Mouse (Mus musculus) midbrain, embryonic 11.5 days (tissue): ENCODE measurements around the gene Plekhb1. TPM values are rescaled to one million over a fixed set of nuclear protein-coding genes. Genes with fewer than 3 reads are reported as not detected.

Experiments
- ATAC-seq: fragments of 200-750 bp; cut with Nextera tagmentation; 2 replicates; pipeline ENCODE4 v1.8.0; 2017; ENCODE audit warnings: moderate TSS enrichment, moderate library complexity; ENCODE audit not compliant: low FRiP score
- DNase-seq: peaks from one replicate; pipeline ENCODE4 v3.0.0; 2015; ENCODE audit warnings: low spot score; ENCODE audit errors: missing footprints
- H3K27ac ChIP-seq: fragments of 300-500 bp; sonication (generic); 2 replicates; pipeline ENCODE4 v1.5.1; 2014; ENCODE audit warnings: low read depth, low read length
- H3K27me3 ChIP-seq: fragments of 300-500 bp; sonication (generic); 2 replicates; pipeline ENCODE4 v1.6.1; 2014; ENCODE audit warnings: mild to moderate bottlenecking, low read length, moderate library complexity, mixed read lengths; ENCODE audit not compliant: control insufficient read depth, insufficient read depth
- H3K36me3 ChIP-seq: fragments of 300-500 bp; sonication (generic); 2 replicates; pipeline ENCODE4 v1.6.1; 2014; ENCODE audit warnings: mild to moderate bottlenecking, low read length, moderate library complexity, mixed read lengths; ENCODE audit not compliant: control insufficient read depth, insufficient read depth
- H3K4me1 ChIP-seq: fragments of 300-500 bp; sonication (generic); 2 replicates; pipeline ENCODE4 v1.6.1; 2014; ENCODE audit warnings: low read length; ENCODE audit not compliant: control insufficient read depth, insufficient read depth
- H3K4me2 ChIP-seq: fragments of 300-500 bp; sonication (generic); 2 replicates; pipeline ENCODE4 v1.6.1; 2014; ENCODE audit warnings: mild to moderate bottlenecking, moderate library complexity
- H3K4me3 ChIP-seq: fragments of 300-500 bp; sonication (generic); 2 replicates; pipeline ENCODE4 v1.5.1; 2014; ENCODE audit warnings: low read depth, low read length
- H3K9ac ChIP-seq: fragments of 300-500 bp; sonication (generic); 2 replicates; pipeline ENCODE4 v1.6.1; 2014; ENCODE audit warnings: low read length
- H3K9me3 ChIP-seq: fragments of 300-500 bp; sonication (generic); 2 replicates; pipeline ENCODE4 v1.6.1; 2016; ENCODE audit warnings: low read length; ENCODE audit not compliant: control insufficient read depth
- WGBS: fragments of 180-500 bp; shearing (Covaris S2); extraction: QIAGEN DNeasy Blood & Tissue Kit; methylation state at CpG from one replicate; pipeline ENCODE4 v1.1.7; 2014; 5-methylcytosine and 5-hydroxymethylcytosine counted together
- polyA plus RNA-seq: library from polyadenylated mRNA; unstranded; fragments of >200 nt; fragmentation: Nextera tagmentation; extraction: Ambion mirVana; gene quantifications from 2 replicates; pipeline ENCODE4 v1.2.1, GENCODE M21; 2014

Plekhb1 gene
- polyA plus RNA-seq, 1 experiment from 2014 or later = 4.3 TPM

DNA sequence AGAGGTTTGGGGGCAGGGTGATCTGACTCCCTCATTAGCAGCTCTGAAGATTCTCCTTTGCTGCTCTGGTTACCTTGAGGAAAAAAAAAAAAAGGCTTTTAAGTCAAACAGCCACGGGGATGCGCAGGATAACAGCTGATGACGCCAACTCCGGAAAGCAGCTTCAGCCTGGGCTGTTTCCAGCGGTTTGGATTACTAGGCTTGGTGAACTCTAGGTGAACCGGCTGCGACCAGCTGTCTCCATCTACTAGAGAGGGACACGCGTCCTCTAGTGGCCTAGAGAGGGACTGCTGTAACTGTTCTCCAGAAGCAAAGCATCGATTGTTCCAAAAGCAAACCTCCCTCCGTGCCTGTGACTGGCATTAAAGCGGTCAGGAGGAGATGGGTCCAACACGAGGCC is 976 bp upstream of the Plekhb1 start:
- DNase-seq (peak; percentile 99), ATAC-seq (peak; percentile 87)
- WGBS = 4% methylated on average over 13 of the region's 13 CpGs
- Histone ChIP-seq H3K36me3 (no peaks in the 10 kb centered on the region), H3K27me3 (no peaks in the 10 kb centered on the region), H3K9ac (peak overlapping the region; percentile 41; the same call in 1 of the 2 replicates), H3K4me1 (peaks cover 13% of the 10 kb centered on the region), H3K4me2 (peak overlapping the region; percentile 26; the same call in 1 of the 2 replicates), H3K27ac (no peak overlapping the region), H3K9me3 (no peaks in the 10 kb centered on the region), H3K4me3 (no peak overlapping the region)

- no peaks in the 10 kb centered on the region for H3K27me3 ChIP-seq
- no peak overlapping the region for H3K4me2 ChIP-seq
- peaks cover 13% of the 10 kb centered on the region for H3K4me1 ChIP-seq
- whole genome bisulfite sequencing = 85% methylated on average over 7 of the region's 7 CpGs
- H3K4me3 ChIP-seq = no peak overlapping the region
- no peaks in the 10 kb centered on the region for H3K36me3 ChIP-seq
- peak; percentile 60 for DNase-seq
- no peak overlapping the region for H3K9ac ChIP-seq
- no peaks in the 10 kb centered on the region for H3K9me3 ChIP-seq
- no peak overlapping the region for H3K27ac ChIP-seq
- no peak for ATAC-seq
These were observed 950 bp downstream of the Plekhb1 start for GRCm38 (mm10) chr7:100661264-100661663.

GRCm38 (mm10) chr7:100658093-100658578 is 4.1 kb downstream of the Plekhb1 start:
- 33% methylated on average over 18 of the region's 18 CpGs for WGBS
- DNase-seq (no peak), ATAC-seq (peak; percentile 31; the same call in 1 of the 2 replicates)
- no peaks in the 10 kb centered on the region for H3K9me3 ChIP-seq
- H3K27me3 ChIP-seq = no peaks in the 10 kb centered on the region
- no peak overlapping the region for H3K9ac ChIP-seq
- peaks cover 23% of the 10 kb centered on the region for H3K4me1 ChIP-seq
- H3K4me2 ChIP-seq = no peak overlapping the region
- no peak overlapping the region for H3K27ac ChIP-seq
- no peak overlapping the region for H3K4me3 ChIP-seq
- H3K36me3 ChIP-seq = no peaks in the 10 kb centered on the region

DNA sequence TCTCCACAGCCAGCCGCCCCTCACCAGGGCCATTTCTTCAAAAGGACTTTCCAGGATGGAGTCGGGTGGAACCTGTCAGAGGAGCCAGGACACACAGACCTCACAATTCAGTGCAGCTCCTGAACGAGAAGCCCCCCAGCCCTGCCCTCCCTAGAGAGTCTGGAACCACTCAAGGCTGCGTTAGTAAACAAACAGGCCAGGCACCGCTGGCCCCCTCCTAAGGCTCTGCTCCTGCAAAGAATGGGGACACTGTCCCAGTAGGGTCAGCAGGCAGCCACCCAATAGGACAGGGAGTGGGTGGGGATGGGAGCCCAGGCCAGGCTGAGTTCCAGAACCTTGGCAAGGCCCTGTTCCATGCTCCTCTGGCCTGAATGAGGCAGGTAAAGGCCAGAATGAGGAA is 5.5 kb downstream of the Plekhb1 start:
- Histone ChIP-seq H3K4me2 (no peak overlapping the region), H3K9me3 (no peaks in the 10 kb centered on the region), H3K27ac (no peak overlapping the region), H3K4me3 (no peak overlapping the region), H3K36me3 (no peaks in the 10 kb centered on the region), H3K27me3 (no peaks in the 10 kb centered on the region), H3K4me1 (peaks cover 16% of the 10 kb centered on the region), H3K9ac (no peak overlapping the region)
- DNase-seq (no peak), ATAC-seq (no peak)
- WGBS = 46% methylated on average over 5 of the region's 5 CpGs

GRCm38 (mm10) chr7:100654441-100654840 is 7.8 kb downstream of the Plekhb1 start:
- Histone ChIP-seq H3K4me1 (peaks cover 16% of the 10 kb centered on the region), H3K27me3 (no peaks in the 10 kb centered on the region), H3K36me3 (no peaks in the 10 kb centered on the region), H3K9ac (peak overlapping the region; percentile 36; the same call in 1 of the 2 replicates), H3K4me3 (no peak overlapping the region), H3K27ac (peak overlapping the region; percentile 45), H3K4me2 (no peak overlapping the region), H3K9me3 (no peaks in the 10 kb centered on the region)
- DNase-seq (no peak), ATAC-seq (no peak)
- 82% methylated on average over 8 of the region's 8 CpGs for WGBS

DNA sequence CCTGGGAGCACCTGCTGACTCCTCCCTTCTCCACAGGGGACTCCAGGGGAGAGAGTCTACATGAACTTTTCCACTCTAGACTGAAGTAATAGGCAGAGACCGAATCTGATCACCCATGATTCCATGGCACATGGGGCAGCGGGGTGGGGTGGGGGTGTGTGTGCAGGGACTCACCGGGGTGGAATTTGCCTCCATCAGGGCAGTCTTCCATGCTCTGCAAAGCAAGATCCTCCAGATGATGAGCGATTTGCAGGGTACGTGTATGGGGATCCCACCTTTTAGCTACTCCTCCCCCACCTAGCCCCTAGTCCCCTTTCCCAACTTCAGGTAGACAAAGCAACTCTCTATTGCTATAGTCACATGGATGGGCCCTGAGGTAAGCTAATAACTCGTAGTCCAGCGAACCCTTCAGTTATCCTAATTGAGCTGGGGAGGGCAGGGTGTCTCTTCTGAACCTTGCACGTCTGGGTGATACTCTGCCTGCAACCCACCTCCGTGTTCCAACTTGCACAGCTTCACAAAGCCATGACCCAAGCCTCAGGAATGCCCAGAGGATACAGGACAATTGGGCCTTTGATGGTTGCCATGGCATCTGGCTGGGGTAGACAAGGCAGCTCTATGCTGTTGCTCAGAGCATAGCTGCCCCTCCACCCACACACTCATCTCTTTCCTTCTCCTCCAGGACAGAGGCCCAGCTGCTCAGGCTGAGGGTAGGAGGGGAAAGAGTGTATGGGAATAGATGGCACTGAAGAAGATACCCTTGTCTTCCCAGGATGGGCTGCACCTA is 8.5 kb downstream of the Plekhb1 start:
- ATAC-seq (peak; percentile 89), DNase-seq (peak; percentile 90)
- WGBS = 59% methylated on average over 9 of the region's 9 CpGs
- Histone ChIP-seq H3K27ac (peak overlapping the region; percentile 45), H3K27me3 (no peaks in the 10 kb centered on the region), H3K4me3 (no peak overlapping the region), H3K36me3 (no peaks in the 10 kb centered on the region), H3K9me3 (no peaks in the 10 kb centered on the region), H3K9ac (peak overlapping the region; percentile 36), H3K4me2 (no peak overlapping the region), H3K4me1 (peaks cover 16% of the 10 kb centered on the region)

DNA sequence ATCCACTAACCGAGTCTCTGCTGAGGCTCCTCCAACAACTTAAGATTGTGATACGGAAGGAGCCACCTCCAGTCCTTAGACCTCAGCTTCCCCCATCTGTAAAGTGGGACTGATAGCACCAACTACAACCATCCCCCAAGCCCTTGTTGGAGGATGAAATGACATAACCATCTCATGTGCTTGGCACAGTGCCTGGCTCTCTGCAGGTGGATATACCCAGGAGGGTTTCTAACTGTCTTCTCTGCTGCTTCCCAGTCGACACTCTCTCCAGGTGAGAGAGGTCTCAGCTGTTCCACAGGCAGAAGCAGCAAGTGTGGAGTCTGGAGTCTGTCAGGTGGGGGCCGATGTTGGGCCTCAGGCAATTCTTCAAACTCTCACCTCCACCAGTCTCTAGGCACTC is 11.2 kb downstream of the Plekhb1 start:
- Histone ChIP-seq H3K27me3 (no peaks in the 10 kb centered on the region), H3K4me1 (peaks cover 16% of the 10 kb centered on the region), H3K9me3 (no peaks in the 10 kb centered on the region), H3K36me3 (no peaks in the 10 kb centered on the region), H3K4me2 (no peak overlapping the region), H3K9ac (no peak overlapping the region), H3K4me3 (no peak overlapping the region), H3K27ac (no peak overlapping the region)
- 84% methylated on average over 4 of the region's 4 CpGs for WGBS
- DNase-seq (no peak), ATAC-seq (no peak)

- no peaks in the 10 kb centered on the region for H3K9me3 ChIP-seq
- H3K36me3 ChIP-seq = no peaks in the 10 kb centered on the region
- 82% methylated on average over 6 of the region's 6 CpGs for WGBS
- H3K27me3 ChIP-seq = no peaks in the 10 kb centered on the region
- no peak overlapping the region for H3K9ac ChIP-seq
- DNase-seq (no peak), ATAC-seq (no peak)
- no peak overlapping the region for H3K4me2 ChIP-seq
- no peak overlapping the region for H3K27ac ChIP-seq
- H3K4me3 ChIP-seq = no peak overlapping the region
- H3K4me1 ChIP-seq = peaks cover 16% of the 10 kb centered on the region
These were observed 11.8 kb downstream of the Plekhb1 start for GRCm38 (mm10) chr7:100650421-100650820.

GRCm38 (mm10) chr7:100649826-100650225 is 12.4 kb downstream of the Plekhb1 start:
- Histone ChIP-seq H3K36me3 (no peaks in the 10 kb centered on the region), H3K9ac (no peak overlapping the region), H3K9me3 (no peaks in the 10 kb centered on the region), H3K4me1 (peaks cover 16% of the 10 kb centered on the region), H3K4me2 (no peak overlapping the region), H3K27ac (no peak overlapping the region), H3K4me3 (no peak overlapping the region), H3K27me3 (no peaks in the 10 kb centered on the region)
- DNase-seq (no peak), ATAC-seq (no peak)
- WGBS = 76% methylated on average over 8 of the region's 8 CpGs
